Mouse (Mus musculus) C2C12 (cell line): ENCODE results near the gene Lyplal1.

Source experiments
- CTCF ChIP-seq: IDR thresholded peaks from one replicate; pipeline ENCODE4 v1.5.1; 2011; ENCODE audit not compliant: control insufficient read depth, insufficient read depth, insufficient read length
- FOSL1 ChIP-seq: IDR thresholded peaks from one replicate; pipeline ENCODE4 v1.8.0; 2011; ENCODE audit warnings: mild to moderate bottlenecking, low read length; ENCODE audit not compliant: poor library complexity, insufficient read depth, severe bottlenecking
- MAX ChIP-seq: IDR thresholded peaks from one replicate; pipeline ENCODE4 v1.6.1; 2011; ENCODE audit warnings: mild to moderate bottlenecking, control low read depth
- MYOD1 ChIP-seq: IDR thresholded peaks from one replicate; pipeline ENCODE4 v1.6.1; 2011; ENCODE audit warnings: low read depth; ENCODE audit not compliant: control insufficient read depth, insufficient read length
- USF1 ChIP-seq: IDR thresholded peaks from one replicate; pipeline ENCODE4 v1.6.1; 2011; ENCODE audit warnings: low read depth, mild to moderate bottlenecking, control low read depth, moderate library complexity

GRCm38 (mm10) chr1:186150376-186150775, 33.3 kb upstream of the Lyplal1 start:
- TF ChIP-seq CTCF (no peak), FOSL1 (no peak), USF1 (no peak), MAX (no peak), MYOD1 (no peak)
